Mouse (Mus musculus) heart, adult 2 months (tissue): ENCODE results near the gene Plcb4. TPM values are rescaled to one million over a fixed set of nuclear protein-coding genes. Genes with fewer than 3 reads are reported as not detected.

Experiments
- DNase-seq, 2 experiments: peaks; one replicate each; pipeline ENCODE4 v3.0.0; 2021
- H3K27ac ChIP-seq: fragments of 200-600 bp; 2 replicates; pipeline ENCODE4 v1.8.1; 2022
- H3K27me3 ChIP-seq: fragments of 200-500 bp; 2 replicates; pipeline ENCODE4 v1.6.1; 2012; ENCODE audit warnings: mild to moderate bottlenecking, low read length, inconsistent platforms, mixed read lengths; ENCODE audit not compliant: control insufficient read depth, insufficient read depth
- H3K36me3 ChIP-seq: fragments of 200-500 bp; 2 replicates; pipeline ENCODE4 v1.6.1; 2012; ENCODE audit warnings: low read length, inconsistent platforms; ENCODE audit not compliant: control insufficient read depth, insufficient read depth
- H3K4me1 ChIP-seq: fragments of 200-500 bp; 2 replicates; pipeline ENCODE4 v1.6.1; 2011; ENCODE audit warnings: low read length; ENCODE audit not compliant: control insufficient read depth, insufficient read depth
- H3K4me3 ChIP-seq: fragments of 200-600 bp; 2 replicates; pipeline ENCODE4 v1.8.1; 2022
- H3K79me2 ChIP-seq: fragments of 200-500 bp; replicated peaks from 2 replicates; pipeline ENCODE4 v1.6.1; 2012; ENCODE audit warnings: mild to moderate bottlenecking, inconsistent platforms, low read length, moderate library complexity, mixed read lengths; ENCODE audit not compliant: control insufficient read depth, insufficient read depth
- H3K9ac ChIP-seq: fragments of 200-500 bp; 2 replicates; pipeline ENCODE4 v1.6.1; 2012; ENCODE audit warnings: low read depth, mild to moderate bottlenecking, control low read depth, inconsistent platforms, low read length, mixed read lengths
- CTCF ChIP-seq: fragments of 200-600 bp; IDR thresholded peaks from 2 replicates; pipeline ENCODE4 v1.8.1; 2022; ENCODE audit warnings: antibody characterized with exemption, mild to moderate bottlenecking, moderate library complexity
- EP300 ChIP-seq: fragments of 200-500 bp; IDR thresholded peaks from 2 replicates; pipeline ENCODE4 v1.6.1; 2011; ENCODE audit warnings: low read depth, low read length, control low read depth; ENCODE audit not compliant: insufficient read depth
- POLR2A ChIP-seq: fragments of 200-500 bp; IDR thresholded peaks from 2 replicates; pipeline ENCODE4 v1.6.1; 2011; ENCODE audit warnings: mild to moderate bottlenecking, low read depth, low read length, control low read depth; ENCODE audit not compliant: insufficient read depth
- WGBS: fragments of 180-500 bp; shearing (Covaris S2); methylation state at CpG from one replicate; pipeline ENCODE4 v1.1.7; 2018; 5-methylcytosine and 5-hydroxymethylcytosine counted together
- intact Hi-C: fragments of 180-260 bp; cut with DNase I; formaldehyde crosslinking; loops from one replicate; pipeline ENCODE4 v1.15.1; 2025
- polyA plus RNA-seq: library from polyadenylated mRNA; depleted of rRNA; stranded (reverse); fragments of >200 nt; gene quantifications from 2 replicates; pipeline ENCODE4 v1.2.3, GENCODE M21; 2012
- total RNA-seq, 2 experiments: library from RNA; stranded (reverse); gene quantifications; 2 replicates each; pipeline ENCODE4 v1.2.3; 2021

The Plcb4 gene
- total and polyA plus RNA-seq, 3 experiments, result 23.1 to 60.2 (median 55.0) TPM

- no peaks in the 10 kb centered on the region for H3K27me3 ChIP-seq
- DNase-seq, result no peak
- H3K9ac ChIP-seq, result no peak overlapping the region
- H3K4me3 ChIP-seq, result no peak overlapping the region
- intact Hi-C loops, result no loop called here
- no peak for TF ChIP-seq CTCF
- TF ChIP-seq POLR2A, result no peak
- no peak for TF ChIP-seq EP300
- H3K4me1 ChIP-seq, result peaks cover 13% of the 10 kb centered on the region
- H3K27ac ChIP-seq, result no peak overlapping the region
- 67% methylated on average over 4 of the region's 4 CpGs for WGBS
- H3K79me2 ChIP-seq, result peaks cover 3% of the 10 kb centered on the region
- H3K36me3 ChIP-seq, result peaks cover 19% of the 10 kb centered on the region
These were observed 57.4 kb downstream of the Plcb4 start for GRCm38 (mm10) chr2:135716180-135716579.

- intact Hi-C loops, result no loop called here
- Histone ChIP-seq H3K36me3 (peaks cover 23% of the 10 kb centered on the region), H3K27ac (peak overlapping the region; percentile 45; the same call in 1 of the 2 replicates), H3K4me1 (peaks cover 13% of the 10 kb centered on the region), H3K9ac (no peak overlapping the region), H3K79me2 (peaks cover 3% of the 10 kb centered on the region), H3K27me3 (no peaks in the 10 kb centered on the region), H3K4me3 (peak overlapping the region; percentile 9; the same call in 1 of the 2 replicates)
- 20% methylated on average over 16 of the region's 16 CpGs for WGBS
- DNase-seq, result peak; percentile 72 to 83
- TF ChIP-seq EP300 (0 out of 2 replicates have a peak, but pooled peaks have one; percentile 40), POLR2A (0 out of 2 replicates have a peak, but pooled peaks have one; percentile 31), CTCF (no peak)
These were observed 58.7 kb downstream of the Plcb4 start for GRCm38 (mm10) chr2:135717232-135718134.

DNA sequence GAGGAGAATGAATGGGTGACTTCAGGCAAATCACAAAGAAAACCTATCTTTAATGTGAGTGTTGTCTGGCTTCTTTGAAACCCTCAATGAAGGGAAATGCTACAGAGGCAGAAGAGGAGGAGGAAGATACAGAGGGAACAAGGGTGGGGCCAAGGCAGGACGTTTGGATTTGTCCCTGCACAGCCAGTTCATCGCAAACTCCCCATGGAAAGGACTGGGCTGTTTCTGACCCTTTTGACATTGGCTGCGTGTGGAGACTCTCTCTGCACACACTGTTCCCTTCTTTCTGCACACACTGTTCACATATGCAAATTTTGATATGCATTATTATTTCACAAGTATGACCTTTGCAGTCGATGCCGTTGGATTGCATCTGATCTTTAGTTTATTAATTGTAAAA, 63.3 kb downstream of the Plcb4 start:
- Histone ChIP-seq H3K79me2 (peaks cover 1% of the 10 kb centered on the region; the same call in 1 of the 2 replicates), H3K27me3 (no peaks in the 10 kb centered on the region), H3K9ac (no peak overlapping the region), H3K27ac (no peak overlapping the region), H3K36me3 (peaks cover 12% of the 10 kb centered on the region), H3K4me3 (no peak overlapping the region), H3K4me1 (peaks cover 23% of the 10 kb centered on the region)
- DNase-seq, result no peak
- TF ChIP-seq EP300 (no peak), POLR2A (no peak), CTCF (no peak)
- intact Hi-C loops, result no loop called here
- WGBS, result 42% methylated on average over 5 of the region's 5 CpGs

DNA sequence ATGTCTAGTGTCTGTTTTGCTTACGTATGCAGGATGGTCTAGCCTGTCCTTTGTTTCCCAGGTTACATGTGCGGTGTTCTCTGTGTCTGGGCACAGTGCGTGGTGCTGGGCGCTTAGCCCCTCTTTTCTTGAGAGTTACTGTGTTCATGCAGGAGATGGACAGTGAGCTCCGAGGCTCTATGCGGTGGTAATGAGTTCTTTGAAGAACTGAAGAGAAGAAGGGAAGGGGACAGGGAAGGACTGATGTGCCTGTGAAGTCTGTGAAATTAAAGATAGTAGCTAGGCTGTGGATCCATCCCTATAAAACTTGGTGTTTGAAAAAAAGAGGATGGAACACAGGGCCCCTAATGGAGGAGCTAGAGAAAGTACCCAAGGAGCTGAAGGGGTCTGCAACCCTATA, 64.6 kb downstream of the Plcb4 start:
- H3K9ac ChIP-seq, result no peak overlapping the region
- DNase-seq, result no peak
- H3K27ac ChIP-seq, result no peak overlapping the region
- H3K36me3 ChIP-seq, result peaks cover 12% of the 10 kb centered on the region
- peaks cover 1% of the 10 kb centered on the region for H3K79me2 ChIP-seq
- H3K4me1 ChIP-seq, result peaks cover 25% of the 10 kb centered on the region
- 95% methylated on average over 6 of the region's 6 CpGs for WGBS
- H3K4me3 ChIP-seq, result no peak overlapping the region
- intact Hi-C loops, result no loop called here
- no peaks in the 10 kb centered on the region for H3K27me3 ChIP-seq
- TF ChIP-seq EP300 (no peak), POLR2A (no peak), CTCF (no peak)

GRCm38 (mm10) chr2:135724489-135724888, 65.7 kb downstream of the Plcb4 start:
- Histone ChIP-seq H3K27ac (peak overlapping the region; percentile 47), H3K9ac (no peak overlapping the region), H3K36me3 (peaks cover 12% of the 10 kb centered on the region), H3K4me1 (peaks cover 25% of the 10 kb centered on the region), H3K4me3 (no peak overlapping the region), H3K79me2 (peaks cover 4% of the 10 kb centered on the region), H3K27me3 (no peaks in the 10 kb centered on the region)
- WGBS, result 95% methylated on average over 10 of the region's 10 CpGs
- no peak for DNase-seq
- TF ChIP-seq CTCF (no peak), EP300 (no peak), POLR2A (no peak)
- intact Hi-C loops, result loop anchor here (2.0 kb wide), 2 partner anchors 32 to 34 kb away; no protein-coding TSS in a partner anchor

DNA sequence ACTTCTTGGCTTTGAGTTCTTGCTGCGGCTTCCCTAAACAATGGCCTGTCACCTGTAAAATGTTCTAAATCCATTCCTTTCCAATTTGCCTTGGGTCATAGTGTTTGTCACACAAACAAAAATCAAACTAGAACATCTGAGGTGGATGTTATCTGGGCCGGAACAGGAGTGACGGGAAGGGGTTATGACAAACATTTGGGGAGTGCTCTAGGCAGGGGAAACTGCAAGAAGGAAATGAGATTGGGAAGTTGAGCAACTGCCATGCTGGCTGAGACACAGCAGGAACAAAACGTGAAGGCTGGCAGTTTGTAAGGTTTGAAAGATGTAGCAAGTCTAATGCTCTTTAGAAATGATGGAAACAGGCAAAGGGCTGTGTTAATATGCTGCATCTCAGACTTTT, 66.6 kb downstream of the Plcb4 start:
- Histone ChIP-seq H3K36me3 (peaks cover 14% of the 10 kb centered on the region), H3K27ac (peak overlapping the region; percentile 47), H3K4me3 (no peak overlapping the region), H3K9ac (no peak overlapping the region), H3K4me1 (peaks cover 27% of the 10 kb centered on the region), H3K79me2 (peaks cover 5% of the 10 kb centered on the region), H3K27me3 (no peaks in the 10 kb centered on the region)
- intact Hi-C loops, result loop anchor here (2.0 to 5.0 kb wide), 4 partner anchors 33 to 163 kb away; no protein-coding TSS in a partner anchor
- WGBS, result 41% methylated on average over 4 of the region's 4 CpGs
- DNase-seq, result peak; percentile 38 to 59
- TF ChIP-seq CTCF, result no peak
- 0 out of 2 replicates have a peak, but pooled peaks have one; percentile 43 for TF ChIP-seq POLR2A
- peak; percentile 87; the same call in 1 of the 2 replicates for TF ChIP-seq EP300
